Mouse (Mus musculus) bone marrow, adult 2 months (tissue): ENCODE results near the gene Dnajb8.

ENCODE experiments used
- CTCF ChIP-seq: fragments of 200-500 bp; IDR thresholded peaks from 2 replicates; pipeline ENCODE4 v1.5.1; 2011; ENCODE audit warnings: low read length, control low read depth; ENCODE audit not compliant: control insufficient read depth, insufficient read depth
- POLR2A ChIP-seq: fragments of 200-500 bp; IDR thresholded peaks from 2 replicates; pipeline ENCODE4 v1.6.1; 2011; ENCODE audit warnings: low read depth, mild to moderate bottlenecking, control low read depth, low read length, borderline replicate concordance; ENCODE audit not compliant: control insufficient read depth

DNA sequence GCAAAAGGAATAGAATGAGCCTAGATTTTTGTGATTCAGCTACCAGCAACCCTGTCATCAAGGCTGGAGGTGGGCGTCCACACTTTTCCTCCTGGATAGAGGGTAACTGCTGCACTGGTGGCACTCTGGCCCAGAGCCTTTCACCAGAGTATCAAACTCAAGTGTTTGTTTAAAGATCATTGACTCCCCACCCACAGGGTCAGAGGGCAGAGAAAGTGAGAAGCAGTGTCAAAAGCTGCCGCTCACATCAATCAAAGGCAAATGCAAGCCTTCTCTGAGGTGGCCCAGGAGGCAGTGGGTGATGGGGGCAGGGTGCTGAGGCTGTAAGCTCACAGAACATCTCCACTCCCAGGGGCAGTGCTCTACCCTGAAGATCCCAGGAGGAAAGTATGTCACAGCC, 77.4 kb downstream of the Dnajb8 start:
- TF ChIP-seq POLR2A (no peak), CTCF (no peak)
